Mouse (Mus musculus) MEL (cell line): ENCODE results near the gene Tifab. TPM values are rescaled to one million over a fixed set of nuclear protein-coding genes. Genes with fewer than 3 reads are reported as not detected.

ENCODE experiments used
- DNase-seq: peaks from one replicate; pipeline ENCODE4 v3.0.0; 2011; ENCODE audit warnings: low read depth, low spot score
- H3K27ac ChIP-seq: 2 replicates; pipeline ENCODE4 v1.5.1; 2012; ENCODE audit warnings: low read depth, mild to moderate bottlenecking, control low read depth, low read length, moderate library complexity; ENCODE audit not compliant: control insufficient read depth
- H3K27me3 ChIP-seq, 2 experiments: fragments of 150-350 bp in 1 of 2; sonication (generic) in 1 of 2; 2 replicates each; pipeline ENCODE4 v1.6.1; 2012; ENCODE audit warnings: low read length in 2 of 2, mild to moderate bottlenecking in 2 of 2, improper control_type of control experiment in 1 of 2, moderate library complexity in 1 of 2; ENCODE audit not compliant: insufficient read depth in 2 of 2, control insufficient read depth in 1 of 2
- H3K36me3 ChIP-seq, 2 experiments: 2 replicates each; pipeline ENCODE4 v1.6.1; 2012 to 2014; ENCODE audit warnings: low read length in 2 of 2, improper control_type of control experiment in 1 of 2, inconsistent platforms in 1 of 2, mild to moderate bottlenecking in 1 of 2; ENCODE audit not compliant: insufficient read depth in 2 of 2, control insufficient read depth in 1 of 2
- H3K4me1 ChIP-seq, 2 experiments: fragments of 150-350 bp in 1 of 2; sonication (generic) in 1 of 2; 2 replicates each; pipeline ENCODE4 v1.6.1; 2012; ENCODE audit warnings: low read length in 2 of 2, improper control_type of control experiment in 1 of 2, mild to moderate bottlenecking in 1 of 2; ENCODE audit not compliant: insufficient read depth in 2 of 2, control insufficient read depth in 1 of 2
- H3K4me3 ChIP-seq, 2 experiments: fragments of 150-350 bp in 1 of 2; sonication (generic) in 1 of 2; 2 replicates each; pipeline ENCODE4 v1.5.1; 2012; ENCODE audit warnings: low read depth in 2 of 2, low read length in 2 of 2, mild to moderate bottlenecking in 2 of 2, moderate library complexity in 2 of 2, control low read depth in 1 of 2, improper control_type of control experiment in 1 of 2; ENCODE audit not compliant: control insufficient read depth in 1 of 2, insufficient read depth in 1 of 2
- H3K79me2 ChIP-seq: 2 replicates; pipeline ENCODE4 v1.6.1; 2012; ENCODE audit warnings: mild to moderate bottlenecking, low read length, moderate library complexity; ENCODE audit not compliant: control insufficient read depth, poor library complexity, insufficient read depth
- H3K9ac ChIP-seq: 2 replicates; pipeline ENCODE4 v1.6.1; 2012; ENCODE audit warnings: low read depth, mild to moderate bottlenecking, control low read depth, low read length, moderate library complexity; ENCODE audit not compliant: control insufficient read depth, poor library complexity, severe bottlenecking
- H3K9me3 ChIP-seq: fragments of 150-350 bp; sonication (generic); replicated peaks from 2 replicates; pipeline ENCODE4 v1.6.1; 2012; ENCODE audit warnings: mild to moderate bottlenecking, low read length, improper control_type of control experiment, moderate library complexity; ENCODE audit not compliant: insufficient read depth
- BHLHE40 ChIP-seq: IDR thresholded peaks from 2 replicates; pipeline ENCODE4 v1.6.1; 2012; ENCODE audit warnings: low read depth, mild to moderate bottlenecking, inconsistent platforms, low read length, improper control_type of control experiment, borderline replicate concordance
- CTCF ChIP-seq, 3 experiments: IDR thresholded peaks in 2 of 3; conservative IDR thresholded peaks in 1 of 3; 2 replicates each; pipeline ENCODE4 v1.5.1; 2011 to 2012; ENCODE audit warnings: low read length in 3 of 3, low read depth in 2 of 3, mild to moderate bottlenecking in 2 of 3, improper control_type of control experiment in 1 of 3, inconsistent platforms in 1 of 3, mixed read lengths in 1 of 3, moderate library complexity in 1 of 3; ENCODE audit not compliant: control insufficient read depth in 1 of 3, insufficient read depth in 1 of 3, poor library complexity in 1 of 3, severe bottlenecking in 1 of 3
- E2F4 ChIP-seq: IDR thresholded peaks from 2 replicates; pipeline ENCODE4 v1.6.1; 2011; ENCODE audit warnings: low read depth, low read length, improper control_type of control experiment, borderline replicate concordance
- ELF1 ChIP-seq: IDR thresholded peaks from 2 replicates; pipeline ENCODE4 v1.6.1; 2014; ENCODE audit warnings: low read depth, mild to moderate bottlenecking, inconsistent platforms, low read length, improper control_type of control experiment, moderate library complexity
- ETS1 ChIP-seq: IDR thresholded peaks from 2 replicates; pipeline ENCODE4 v1.6.1; 2012; ENCODE audit warnings: low read depth, mild to moderate bottlenecking, inconsistent platforms, low read length, improper control_type of control experiment, moderate library complexity
- GABPA ChIP-seq: IDR thresholded peaks from 2 replicates; pipeline ENCODE4 v1.6.1; 2012; ENCODE audit warnings: low read depth, mild to moderate bottlenecking, inconsistent platforms, low read length, improper control_type of control experiment, moderate library complexity
- GATA1 ChIP-seq: IDR thresholded peaks from 2 replicates; pipeline ENCODE4 v1.6.1; 2011; ENCODE audit warnings: low read depth, low read length, improper control_type of control experiment
- HCFC1 ChIP-seq: IDR thresholded peaks from 2 replicates; pipeline ENCODE4 v1.6.1; 2012; ENCODE audit warnings: low read depth, mild to moderate bottlenecking, inconsistent platforms, low read length, improper control_type of control experiment, moderate library complexity
- KAT2A ChIP-seq: conservative IDR thresholded peaks from 2 replicates; pipeline ENCODE4 v1.6.1; 2012; ENCODE audit warnings: low read depth, low read length, improper control_type of control experiment, inconsistent platforms
- MAFK ChIP-seq: IDR thresholded peaks from 2 replicates; pipeline ENCODE4 v1.6.1; 2011; ENCODE audit warnings: low read depth, mild to moderate bottlenecking, low read length, improper control_type of control experiment, borderline replicate concordance
- MAX ChIP-seq: IDR thresholded peaks from 2 replicates; pipeline ENCODE4 v1.6.1; 2011; ENCODE audit warnings: low read length, improper control_type of control experiment
- MXI1 ChIP-seq: IDR thresholded peaks from 2 replicates; pipeline ENCODE4 v1.6.1; 2011; ENCODE audit warnings: mild to moderate bottlenecking, low read depth, low read length, improper control_type of control experiment
- MYB ChIP-seq: IDR thresholded peaks from 2 replicates; pipeline ENCODE4 v1.6.1; 2011; ENCODE audit warnings: mild to moderate bottlenecking, low read depth, low read length, improper control_type of control experiment
- NELFE ChIP-seq: IDR thresholded peaks from 2 replicates; pipeline ENCODE4 v1.6.1; 2011; ENCODE audit warnings: low read depth, low read length, improper control_type of control experiment
- POLR2AphosphoS5 ChIP-seq: IDR thresholded peaks from 2 replicates; pipeline ENCODE4 v1.6.1; 2012; ENCODE audit warnings: low read depth, borderline replicate concordance, mild to moderate bottlenecking, inconsistent platforms, low read length, moderate library complexity, mixed read lengths
- RAD21 ChIP-seq: IDR thresholded peaks from 2 replicates; pipeline ENCODE4 v1.6.1; 2011; ENCODE audit warnings: mild to moderate bottlenecking, low read depth, low read length, improper control_type of control experiment
- RCOR1 ChIP-seq: IDR thresholded peaks from 2 replicates; pipeline ENCODE4 v1.6.1; 2012; ENCODE audit warnings: low read depth, mild to moderate bottlenecking, inconsistent platforms, low read length, improper control_type of control experiment
- SIN3A ChIP-seq: IDR thresholded peaks from 2 replicates; pipeline ENCODE4 v1.6.1; 2012; ENCODE audit warnings: low read length, improper control_type of control experiment, inconsistent platforms
- SMC3 ChIP-seq: IDR thresholded peaks from 2 replicates; pipeline ENCODE4 v1.6.1; 2011; ENCODE audit warnings: low read depth, low read length, improper control_type of control experiment
- TAL1 ChIP-seq: IDR thresholded peaks from 2 replicates; pipeline ENCODE4 v1.6.1; 2012; ENCODE audit warnings: mild to moderate bottlenecking, inconsistent platforms, low read length, moderate library complexity, mixed read lengths
- TBP ChIP-seq: IDR thresholded peaks from 2 replicates; pipeline ENCODE4 v1.8.0; 2011; ENCODE audit warnings: low read depth, low read length, improper control_type of control experiment
- TCF12 ChIP-seq: IDR thresholded peaks from 2 replicates; pipeline ENCODE4 v1.6.1; 2014; ENCODE audit warnings: low read depth, mild to moderate bottlenecking, inconsistent platforms, low read length, improper control_type of control experiment, moderate library complexity
- UBTF ChIP-seq: IDR thresholded peaks from 2 replicates; pipeline ENCODE4 v1.6.1; 2012; ENCODE audit warnings: low read depth, mild to moderate bottlenecking, inconsistent platforms, low read length, improper control_type of control experiment, moderate library complexity, borderline replicate concordance; ENCODE audit not compliant: insufficient read depth
- USF1 ChIP-seq: IDR thresholded peaks from 2 replicates; pipeline ENCODE4 v1.6.1; 2014; ENCODE audit warnings: low read depth, mild to moderate bottlenecking, inconsistent platforms, low read length, improper control_type of control experiment, moderate library complexity
- USF2 ChIP-seq, 2 experiments: IDR thresholded peaks; 2 replicates each; pipeline ENCODE4 v1.6.1; 2011 to 2012; ENCODE audit warnings: improper control_type of control experiment in 2 of 2, low read length in 2 of 2, borderline replicate concordance in 1 of 2, inconsistent platforms in 1 of 2, low read depth in 1 of 2, mild to moderate bottlenecking in 1 of 2; ENCODE audit not compliant: insufficient read depth in 1 of 2
- ZC3H11A ChIP-seq: IDR thresholded peaks from 2 replicates; pipeline ENCODE4 v1.6.1; 2012; ENCODE audit warnings: low read depth, mild to moderate bottlenecking, inconsistent platforms, low read length, improper control_type of control experiment
- ZKSCAN1 ChIP-seq: IDR thresholded peaks from 2 replicates; pipeline ENCODE4 v1.6.1; 2012; ENCODE audit warnings: low read depth, mild to moderate bottlenecking, inconsistent platforms, low read length, improper control_type of control experiment, moderate library complexity
- ZMIZ1 ChIP-seq: IDR thresholded peaks from 2 replicates; pipeline ENCODE4 v1.6.1; 2012; ENCODE audit warnings: low read depth, mild to moderate bottlenecking, inconsistent platforms, low read length, improper control_type of control experiment, moderate library complexity
- ZNF384 ChIP-seq: IDR thresholded peaks from 2 replicates; pipeline ENCODE4 v1.6.1; 2012; ENCODE audit warnings: low read depth, mild to moderate bottlenecking, inconsistent platforms, low read length, improper control_type of control experiment
- polyA plus RNA-seq, 2 experiments: library from polyadenylated mRNA; stranded (reverse) in 1 of 2; unstranded in 1 of 2; fragments of >175 nt in 1 of 2; fragments of >200 nt in 1 of 2; gene quantifications; 2 replicates each; pipeline versions ENCODE4 v1.2.1 to v1.2.4; 2012; ENCODE audit warnings: low replicate concordance in 2 of 2, low read depth in 1 of 2; ENCODE audit not compliant: insufficient read length in 2 of 2, insufficient read depth in 1 of 2, missing spikeins in 1 of 2
- total RNA-seq: library from RNA; depleted of rRNA; stranded (reverse); fragments of 300-350 nt; gene quantifications from 2 replicates; pipeline ENCODE4 v1.2.3, GENCODE M21; 2012

Tifab gene
- total and polyA plus RNA-seq, 3 experiments = not detected

DNA sequence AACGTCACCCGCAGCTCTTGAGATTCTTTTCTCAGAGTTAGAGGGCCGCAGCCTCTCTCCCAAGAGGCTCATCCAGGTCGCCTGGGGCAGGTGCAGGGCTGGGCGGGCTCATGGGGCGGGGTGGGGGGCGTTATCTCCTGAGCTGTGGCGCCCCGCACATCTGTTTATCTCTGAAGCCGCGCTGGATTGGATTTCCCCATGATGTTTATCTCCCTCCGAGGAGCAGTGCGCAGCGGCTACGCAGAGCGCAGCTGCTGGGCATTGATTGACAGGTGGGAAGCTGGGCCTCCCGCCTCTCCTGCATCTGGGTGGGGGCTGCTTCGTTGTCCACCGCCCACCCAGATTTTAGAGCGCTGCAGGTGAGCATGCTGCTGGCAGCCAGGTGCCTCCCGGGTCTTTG is 44.9 kb upstream of the Tifab start:
- TF ChIP-seq ETS1 (no peak), USF1 (no peak), TCF12 (no peak), HCFC1 (no peak), USF2 (IDR thresholded peaks at IDR 0.05; ENCODE audit: borderline replicate concordance in 1 of 2, insufficient read depth in 1 of 2, low read depth in 1 of 2, low read length in 2 of 2) (no peak), SIN3A (no peak), RAD21 (no peak), ZMIZ1 (no peak), TAL1 (no peak), TBP (no peak), MXI1 (no peak), POLR2AphosphoS5 (no peak), KAT2A (no peak), ELF1 (no peak), ZC3H11A (no peak), BHLHE40 (no peak), ZNF384 (no peak), SMC3 (no peak), ZKSCAN1 (no peak), NELFE (no peak)
- no peak overlapping the region for H3K27ac ChIP-seq
- DNase-seq = no peak
- H3K9ac ChIP-seq = no peak overlapping the region
- no peaks in the 10 kb centered on the region for H3K27me3 ChIP-seq
- no peaks in the 10 kb centered on the region for H3K79me2 ChIP-seq
- H3K9me3 ChIP-seq = no peaks in the 10 kb centered on the region
- no peaks in the 10 kb centered on the region for H3K36me3 ChIP-seq
- H3K4me3 ChIP-seq = no peak overlapping the region
- no peaks in the 10 kb centered on the region for H3K4me1 ChIP-seq

DNA sequence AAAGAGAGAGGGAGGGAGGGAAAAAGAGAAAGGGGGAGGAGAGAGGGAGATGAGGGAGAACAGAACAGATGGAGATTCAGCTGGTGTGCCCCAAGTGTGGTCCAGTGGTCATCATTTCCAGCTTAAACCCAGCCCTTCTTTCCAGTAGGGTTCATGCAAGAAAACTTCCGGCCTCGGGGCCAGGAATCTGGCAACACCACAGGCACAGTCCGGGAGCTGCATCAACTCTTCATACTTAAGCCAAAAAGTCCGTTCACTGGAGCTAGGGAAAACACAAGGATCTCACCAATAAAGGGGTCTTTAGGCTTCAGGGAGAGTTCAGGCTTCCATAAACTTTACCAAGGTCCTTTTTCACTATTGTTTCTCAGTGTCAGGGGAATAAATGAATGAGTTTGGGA is 44.2 kb upstream of the Tifab start:
- H3K4me3 ChIP-seq = no peak overlapping the region
- TF ChIP-seq NELFE = no peak
- no peak for TF ChIP-seq UBTF
- no peak for TF ChIP-seq KAT2A
- TF ChIP-seq E2F4 = no peak
- no peak for TF ChIP-seq POLR2AphosphoS5
- TF ChIP-seq USF2 (IDR thresholded peaks at IDR 0.05; ENCODE audit: borderline replicate concordance in 1 of 2, insufficient read depth in 1 of 2, low read depth in 1 of 2, low read length in 2 of 2) = no peak
- no peak for TF ChIP-seq CTCF (IDR thresholded peaks at IDR 0.05 in 2 of 3, conservative IDR thresholded peaks at IDR 0.05 in 1 of 3; ENCODE audit: control insufficient read depth in 1 of 3, insufficient read depth in 1 of 3, low read depth in 2 of 3, low read length in 3 of 3, poor library complexity in 1 of 3, severe bottlenecking in 1 of 3)
- TF ChIP-seq RCOR1 = no peak
- no peak for TF ChIP-seq ZNF384
- TF ChIP-seq GABPA = no peak
- no peak for TF ChIP-seq GATA1
- TF ChIP-seq ETS1 = no peak
- TF ChIP-seq RAD21 = no peak
- no peak for TF ChIP-seq TBP
- no peak for TF ChIP-seq HCFC1
- TF ChIP-seq MAX = no peak
- no peak for TF ChIP-seq MAFK
- TF ChIP-seq MYB = no peak
- TF ChIP-seq, all 39 proteins: peak for 0
- H3K27ac ChIP-seq = no peak overlapping the region
- no peaks in the 10 kb centered on the region for H3K4me1 ChIP-seq
- no peak overlapping the region for H3K9ac ChIP-seq
- H3K36me3 ChIP-seq = no peaks in the 10 kb centered on the region
- H3K27me3 ChIP-seq = no peaks in the 10 kb centered on the region
- H3K79me2 ChIP-seq = no peaks in the 10 kb centered on the region
- no peak for DNase-seq
- H3K9me3 ChIP-seq = no peaks in the 10 kb centered on the region
